Mouse (Mus musculus): ENCODE measurements around the gene Fam13c. TPM values are rescaled to one million over a fixed set of nuclear protein-coding genes. Genes with fewer than 3 reads are reported as not detected.

Fam13c gene
- polyA plus RNA-seq, 1 experiment from 2014 or later, result 0.20 TPM

DNA sequence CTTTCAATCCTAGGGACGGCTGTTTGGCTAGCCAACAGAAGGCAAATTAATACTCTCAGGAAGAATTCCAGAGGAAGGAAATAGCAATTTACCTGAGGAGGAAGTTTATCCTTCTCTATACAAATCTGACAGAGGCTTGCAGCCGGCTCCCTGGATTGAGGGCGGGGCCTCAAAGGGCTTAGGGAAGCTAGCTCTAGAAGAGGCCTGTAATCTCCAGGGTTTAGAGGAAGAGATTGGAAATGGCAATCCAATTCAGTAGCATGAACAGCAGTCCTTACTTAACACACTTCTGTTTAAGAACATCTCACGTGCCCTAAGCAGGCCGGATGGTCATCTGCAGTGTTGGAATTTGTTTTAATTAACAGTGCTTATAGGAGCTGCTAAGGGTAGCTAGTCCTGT lies 81.1 kb downstream of the Fam13c start:
- ATAC-seq (ENCODE audit: insufficient read depth), result no peak
- no peak overlapping the region for H3K4me2 ChIP-seq
- H3K36me3 ChIP-seq (replicated peaks), result no peaks in the 10 kb centered on the region
- peaks cover 26% of the 10 kb centered on the region; the same call in 1 of the 2 replicates for H3K27me3 ChIP-seq
- no peaks in the 10 kb centered on the region for H3K9me3 ChIP-seq (replicated peaks)
- H3K4me1 ChIP-seq (replicated peaks), result no peaks in the 10 kb centered on the region
- WGBS (ENCODE audit: insufficient replicate concordance), result 34% methylated on average over 5 of the region's 5 CpGs
- no peak overlapping the region for H3K27ac ChIP-seq (replicated peaks)
- H3K9ac ChIP-seq, result no peak overlapping the region
- H3K4me3 ChIP-seq (replicated peaks), result no peak overlapping the region

DNA sequence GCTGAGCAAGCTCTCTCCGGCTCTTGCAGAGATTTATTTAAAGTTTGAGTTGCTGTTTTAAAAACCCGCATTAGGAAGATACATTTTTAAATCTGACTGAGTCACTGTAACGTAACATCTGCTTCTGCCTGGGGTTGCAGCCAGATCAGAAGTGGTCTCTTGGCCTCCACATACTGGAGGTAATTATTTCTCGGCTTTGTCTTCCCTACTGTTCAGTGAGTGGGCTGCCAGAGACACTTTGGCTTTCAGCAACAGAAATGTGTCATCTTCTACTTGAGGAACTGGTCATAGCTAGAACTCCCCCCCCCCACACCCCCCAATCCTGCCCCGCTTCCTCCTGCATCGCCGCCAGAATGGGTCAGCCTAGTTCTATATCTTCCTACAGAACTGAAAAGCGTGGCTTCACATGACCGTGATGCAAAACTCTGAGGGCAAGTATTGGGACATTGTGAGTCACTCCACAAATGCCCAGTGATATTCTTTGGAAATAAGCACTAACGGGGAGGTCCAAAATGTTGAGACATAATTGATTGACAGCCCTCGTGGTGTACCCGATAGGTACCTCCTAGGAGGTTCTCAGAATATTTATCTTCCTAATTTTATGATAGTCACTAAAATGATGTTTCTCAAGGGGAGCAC lies 90.0 kb downstream of the Fam13c start:
- WGBS (ENCODE audit: insufficient replicate concordance), result 76% methylated on average over 12 of the region's 12 CpGs
- H3K9me3 ChIP-seq (replicated peaks), result no peaks in the 10 kb centered on the region
- no peak overlapping the region for H3K9ac ChIP-seq
- no peak overlapping the region for H3K27ac ChIP-seq (replicated peaks)
- H3K4me2 ChIP-seq, result no peak overlapping the region
- no peak overlapping the region for H3K4me3 ChIP-seq (replicated peaks)
- no peaks in the 10 kb centered on the region for H3K36me3 ChIP-seq (replicated peaks)
- no peak for ATAC-seq (ENCODE audit: insufficient read depth)
- H3K4me1 ChIP-seq (replicated peaks), result no peaks in the 10 kb centered on the region
- no peaks in the 10 kb centered on the region for H3K27me3 ChIP-seq

DNA sequence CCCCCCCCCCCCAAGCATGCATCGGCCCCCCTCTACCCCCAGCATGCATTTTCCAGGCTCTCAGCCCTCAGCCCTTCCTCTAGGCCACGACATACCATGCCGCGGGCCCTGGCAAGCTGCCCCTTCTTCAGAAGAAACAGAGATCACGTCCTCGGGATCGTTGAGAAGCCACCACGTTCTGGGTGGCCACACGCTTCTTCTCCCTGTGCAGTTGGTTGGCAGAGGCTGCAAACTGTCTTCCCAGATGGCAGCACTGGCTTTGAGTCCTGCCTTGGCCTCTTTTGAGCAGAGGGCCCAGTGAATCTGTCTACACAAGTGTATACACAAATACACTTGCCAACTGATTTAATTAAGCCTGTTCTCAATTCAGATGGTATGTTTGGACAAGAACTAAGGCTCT lies 92.0 kb downstream of the Fam13c start:
- Histone ChIP-seq H3K9ac (no peak overlapping the region), H3K4me2 (no peak overlapping the region), H3K36me3 (replicated peaks) (no peaks in the 10 kb centered on the region), H3K27ac (replicated peaks) (no peak overlapping the region), H3K27me3 (no peaks in the 10 kb centered on the region), H3K4me3 (replicated peaks) (no peak overlapping the region), H3K9me3 (replicated peaks) (no peaks in the 10 kb centered on the region), H3K4me1 (replicated peaks) (no peaks in the 10 kb centered on the region)
- ATAC-seq (ENCODE audit: insufficient read depth), result no peak
- WGBS (ENCODE audit: insufficient replicate concordance), result 71% methylated on average over 9 of the region's 9 CpGs

DNA sequence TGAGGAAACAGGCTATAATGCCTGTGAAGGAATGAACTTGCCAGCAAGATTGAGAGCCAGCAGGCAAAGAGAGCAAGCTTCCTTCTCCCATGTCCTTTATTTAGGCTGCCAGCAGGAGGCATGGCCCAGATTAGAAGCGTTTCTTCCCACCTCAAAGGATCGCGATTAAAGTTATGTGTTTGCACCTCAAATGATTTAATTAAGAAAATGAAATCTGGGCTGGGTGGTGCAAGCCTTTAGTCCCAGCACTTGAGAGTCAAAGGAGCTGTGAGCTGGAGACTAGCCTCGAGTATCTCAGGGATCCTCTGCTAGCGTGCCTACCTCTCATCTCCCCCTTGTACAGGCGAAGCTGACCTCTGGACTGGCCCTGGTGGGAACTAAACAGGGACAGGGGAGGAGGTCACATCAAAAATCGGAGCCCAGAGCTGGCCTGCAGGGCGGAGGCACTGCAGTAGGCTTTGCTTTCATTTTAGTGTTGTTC lies 93.1 kb downstream of the Fam13c start:
- Histone ChIP-seq H3K36me3 (replicated peaks) (no peaks in the 10 kb centered on the region), H3K27ac (replicated peaks) (no peak overlapping the region), H3K9ac (no peak overlapping the region), H3K4me1 (replicated peaks) (no peaks in the 10 kb centered on the region), H3K4me2 (no peak overlapping the region), H3K27me3 (no peaks in the 10 kb centered on the region), H3K4me3 (replicated peaks) (no peak overlapping the region), H3K9me3 (replicated peaks) (no peaks in the 10 kb centered on the region)
- no peak for ATAC-seq (ENCODE audit: insufficient read depth)
- WGBS (ENCODE audit: insufficient replicate concordance), result 59% methylated on average over 8 of the region's 8 CpGs

DNA sequence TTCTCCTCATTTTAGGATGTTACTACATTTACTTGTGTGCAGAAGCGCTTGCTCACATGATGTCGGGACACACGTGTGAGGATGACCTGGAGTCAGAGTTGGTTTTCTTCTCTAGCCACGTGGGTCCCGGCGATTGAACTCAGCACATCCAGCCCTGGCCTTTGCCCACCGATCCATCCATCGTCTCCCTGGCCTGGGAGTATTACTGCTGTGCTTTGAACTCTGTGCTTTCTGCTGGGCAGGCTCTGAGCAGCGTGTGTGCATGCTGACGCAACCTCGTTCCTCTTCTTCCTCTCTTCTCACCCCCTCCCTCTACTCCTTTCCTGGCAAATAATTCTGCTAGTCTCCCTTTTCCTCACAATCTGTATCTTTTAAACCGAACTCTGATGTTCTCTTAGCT lies 93.7 kb downstream of the Fam13c start:
- H3K4me1 ChIP-seq (replicated peaks), result no peaks in the 10 kb centered on the region
- no peak overlapping the region for H3K4me2 ChIP-seq
- no peak overlapping the region for H3K9ac ChIP-seq
- H3K4me3 ChIP-seq (replicated peaks), result no peak overlapping the region
- WGBS (ENCODE audit: insufficient replicate concordance), result 66% methylated on average over 12 of the region's 12 CpGs
- no peak overlapping the region for H3K27ac ChIP-seq (replicated peaks)
- ATAC-seq (ENCODE audit: insufficient read depth), result no peak
- H3K9me3 ChIP-seq (replicated peaks), result no peaks in the 10 kb centered on the region
- H3K27me3 ChIP-seq, result no peaks in the 10 kb centered on the region
- H3K36me3 ChIP-seq (replicated peaks), result no peaks in the 10 kb centered on the region

DNA sequence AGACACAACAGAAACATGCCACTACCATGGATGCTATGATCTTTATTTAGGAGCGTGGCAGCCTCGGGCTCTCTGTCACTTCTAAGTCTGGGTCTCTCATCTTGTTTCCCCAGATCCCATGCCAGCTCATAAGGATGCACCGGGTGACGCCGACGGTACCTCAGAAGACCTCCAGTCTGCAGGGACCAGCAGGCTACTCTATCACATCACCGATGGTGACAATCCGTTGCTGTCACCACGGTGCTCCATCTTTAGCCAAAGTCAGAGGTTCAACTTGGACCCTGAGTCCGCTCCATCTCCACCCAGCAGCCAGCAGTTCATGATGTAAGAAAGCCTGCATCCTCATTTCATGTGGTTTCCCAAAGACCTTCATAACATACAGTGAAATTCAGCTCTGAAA lies 94.3 kb downstream of the Fam13c start:
- Histone ChIP-seq H3K27me3 (no peaks in the 10 kb centered on the region), H3K4me2 (no peak overlapping the region), H3K36me3 (replicated peaks) (no peaks in the 10 kb centered on the region), H3K9me3 (replicated peaks) (no peaks in the 10 kb centered on the region), H3K4me3 (replicated peaks) (no peak overlapping the region), H3K27ac (replicated peaks) (no peak overlapping the region), H3K4me1 (replicated peaks) (no peaks in the 10 kb centered on the region), H3K9ac (no peak overlapping the region)
- ATAC-seq (ENCODE audit: insufficient read depth), result no peak
- 78% methylated on average over 10 of the region's 10 CpGs for WGBS (ENCODE audit: insufficient replicate concordance)

DNA sequence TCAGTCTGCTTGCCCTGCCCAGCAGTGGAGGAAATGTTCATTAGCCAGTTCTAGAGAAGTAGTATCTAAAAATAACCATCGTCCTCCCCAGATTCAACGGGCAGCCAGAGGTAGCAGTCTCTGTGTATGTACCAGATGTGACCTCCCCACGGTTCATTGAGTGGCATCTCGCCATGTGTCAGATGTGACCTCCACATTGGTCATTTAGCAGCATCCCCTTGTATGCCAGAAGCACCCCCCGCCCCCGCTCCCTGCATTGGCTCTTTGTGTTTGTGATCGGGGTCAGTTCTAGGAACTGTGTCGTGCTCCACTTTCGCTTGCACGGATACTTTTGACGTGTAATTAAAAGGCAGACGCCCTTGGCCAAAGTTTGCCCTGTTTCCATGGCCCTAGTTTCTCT lies 95.1 kb downstream of the Fam13c start:
- no peak overlapping the region for H3K27ac ChIP-seq (replicated peaks)
- no peak overlapping the region for H3K4me2 ChIP-seq
- no peaks in the 10 kb centered on the region for H3K4me1 ChIP-seq (replicated peaks)
- no peaks in the 10 kb centered on the region for H3K36me3 ChIP-seq (replicated peaks)
- no peaks in the 10 kb centered on the region for H3K27me3 ChIP-seq
- 73% methylated on average over 12 of the region's 12 CpGs for whole genome bisulfite sequencing (ENCODE audit: insufficient replicate concordance)
- H3K9me3 ChIP-seq (replicated peaks), result no peaks in the 10 kb centered on the region
- no peak for ATAC-seq (ENCODE audit: insufficient read depth)
- no peak overlapping the region for H3K9ac ChIP-seq
- H3K4me3 ChIP-seq (replicated peaks), result no peak overlapping the region

DNA sequence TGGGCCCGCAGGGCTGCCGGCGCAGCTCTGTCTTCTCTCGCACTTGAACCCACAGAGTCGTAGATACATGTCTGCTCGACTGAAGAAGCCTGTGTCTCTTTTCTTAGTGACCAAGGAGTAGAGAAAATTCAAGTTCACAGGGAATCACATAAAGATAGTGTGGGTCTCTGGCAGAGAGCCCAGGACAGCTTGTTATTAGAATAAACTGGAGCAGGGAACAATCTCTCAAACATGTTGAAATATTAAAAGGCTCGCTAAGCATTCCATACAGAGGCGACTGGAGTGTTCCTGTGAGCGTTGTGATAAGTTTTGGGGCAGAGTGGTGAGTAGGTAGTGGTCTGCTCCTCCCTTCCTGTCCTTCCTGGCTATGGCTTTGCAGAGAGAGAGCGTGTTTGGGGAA lies 97.4 kb downstream of the Fam13c start:
- Histone ChIP-seq H3K4me2 (no peak overlapping the region), H3K27ac (replicated peaks) (no peak overlapping the region), H3K9ac (no peak overlapping the region), H3K4me1 (replicated peaks) (no peaks in the 10 kb centered on the region), H3K9me3 (replicated peaks) (no peaks in the 10 kb centered on the region), H3K27me3 (no peaks in the 10 kb centered on the region), H3K4me3 (replicated peaks) (no peak overlapping the region), H3K36me3 (replicated peaks) (no peaks in the 10 kb centered on the region)
- ATAC-seq (ENCODE audit: insufficient read depth), result no peak
- WGBS (ENCODE audit: insufficient replicate concordance), result 64% methylated on average over 10 of the region's 10 CpGs

DNA sequence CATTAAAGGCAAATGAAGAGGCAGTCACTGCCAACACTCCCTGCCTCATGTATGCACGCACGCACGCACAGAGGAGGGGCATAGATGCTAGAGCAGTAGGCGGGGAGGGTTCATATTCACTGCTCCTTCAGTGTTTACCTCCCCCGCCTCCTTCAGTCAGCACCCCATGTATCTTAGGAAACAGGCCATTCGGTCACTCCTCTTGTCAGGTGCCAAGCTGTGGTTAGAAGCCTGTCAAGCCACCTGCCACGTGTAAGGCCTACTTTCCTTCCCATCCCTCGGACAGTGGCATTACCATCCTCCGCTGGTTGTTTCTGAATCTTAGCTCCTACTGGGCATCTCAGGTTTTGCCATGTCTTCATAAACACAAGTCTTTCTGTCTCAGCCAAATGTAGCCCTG lies 99.0 kb downstream of the Fam13c start:
- ATAC-seq (ENCODE audit: insufficient read depth), result no peak
- Histone ChIP-seq H3K9me3 (replicated peaks) (0 out of 2 replicates have a peak, but pooled peaks cover 3% of the 10 kb centered on the region), H3K27ac (replicated peaks) (no peak overlapping the region), H3K4me3 (replicated peaks) (no peak overlapping the region), H3K4me1 (replicated peaks) (no peaks in the 10 kb centered on the region), H3K9ac (no peak overlapping the region), H3K36me3 (replicated peaks) (no peaks in the 10 kb centered on the region), H3K4me2 (no peak overlapping the region), H3K27me3 (no peaks in the 10 kb centered on the region)
- 74% methylated on average over 9 of the region's 9 CpGs for WGBS (ENCODE audit: insufficient replicate concordance)

DNA sequence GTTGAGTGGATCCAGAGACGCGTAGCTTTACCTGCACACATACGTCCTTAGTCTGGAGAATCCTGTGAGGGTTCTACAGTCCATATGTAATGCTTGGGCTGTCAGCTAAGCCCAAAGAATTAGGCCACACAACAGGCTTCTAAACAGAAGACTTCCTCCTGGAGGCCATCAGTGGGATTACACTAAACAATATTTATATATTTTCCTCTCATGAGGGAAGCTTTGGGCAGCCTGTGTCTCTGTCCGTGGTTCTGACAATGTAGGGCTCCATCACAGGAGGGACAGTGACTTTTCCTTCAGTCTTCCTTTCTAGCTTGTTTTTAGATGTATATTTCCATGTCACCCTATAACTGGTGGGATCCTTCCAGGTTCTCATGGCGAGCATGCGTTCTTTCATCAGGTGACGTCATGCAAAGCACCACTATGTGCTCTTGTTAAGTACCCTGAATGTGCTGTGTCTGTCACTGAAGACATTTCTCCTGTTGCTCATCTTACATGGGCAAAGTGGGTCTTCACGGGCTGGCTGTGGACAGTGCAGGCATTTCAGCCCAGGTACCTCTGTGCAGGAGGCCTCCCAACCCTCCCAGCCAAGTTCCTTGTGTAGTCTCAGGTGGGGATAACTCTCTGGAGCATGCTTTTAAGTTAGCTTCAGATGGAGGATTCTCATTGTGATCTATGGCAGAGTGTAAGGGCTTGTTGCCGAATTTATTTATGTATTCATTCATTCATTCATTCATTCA lies 100.3 kb downstream of the Fam13c start:
- Histone ChIP-seq H3K4me3 (replicated peaks) (no peak overlapping the region), H3K27ac (replicated peaks) (no peak overlapping the region), H3K9me3 (replicated peaks) (0 out of 2 replicates have a peak, but pooled peaks cover 5% of the 10 kb centered on the region), H3K9ac (no peak overlapping the region), H3K4me1 (replicated peaks) (no peaks in the 10 kb centered on the region), H3K4me2 (no peak overlapping the region), H3K27me3 (no peaks in the 10 kb centered on the region), H3K36me3 (replicated peaks) (no peaks in the 10 kb centered on the region)
- no peak for ATAC-seq (ENCODE audit: insufficient read depth)
- 67% methylated on average over 9 of the region's 9 CpGs for WGBS (ENCODE audit: insufficient replicate concordance)

DNA sequence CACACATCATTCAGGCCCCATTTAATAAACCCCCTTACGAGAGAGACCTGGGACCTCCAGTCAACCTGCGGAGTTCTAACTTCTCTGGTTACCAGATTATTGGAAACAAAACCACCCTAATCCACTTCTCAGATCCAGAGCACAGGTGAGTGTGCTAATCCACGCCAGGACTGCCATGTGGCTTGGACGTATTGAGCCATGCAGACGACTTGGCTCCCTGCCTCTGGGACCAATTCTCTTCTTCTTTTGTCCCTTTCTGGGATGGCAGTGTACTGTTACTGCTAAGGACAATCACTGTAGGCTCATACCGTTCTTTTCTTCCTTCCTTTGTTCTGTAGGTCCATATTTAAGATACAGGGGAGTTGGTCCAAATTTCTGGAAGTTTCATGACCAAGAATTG lies 102.6 kb downstream of the Fam13c start:
- H3K4me2 ChIP-seq, result no peak overlapping the region
- H3K27me3 ChIP-seq, result no peaks in the 10 kb centered on the region
- H3K36me3 ChIP-seq (replicated peaks), result no peaks in the 10 kb centered on the region
- WGBS (ENCODE audit: insufficient replicate concordance), result 65% methylated on average over 6 of the region's 6 CpGs
- ATAC-seq (ENCODE audit: insufficient read depth), result no peak
- H3K9me3 ChIP-seq (replicated peaks), result 0 out of 2 replicates have a peak, but pooled peaks cover 5% of the 10 kb centered on the region
- no peak overlapping the region for H3K9ac ChIP-seq
- no peak overlapping the region for H3K27ac ChIP-seq (replicated peaks)
- no peak overlapping the region for H3K4me3 ChIP-seq (replicated peaks)
- no peaks in the 10 kb centered on the region for H3K4me1 ChIP-seq (replicated peaks)

Measured in liver, embryonic 15.5 days (tissue).